Mouse (Mus musculus): Measurements from ENCODE around the gene Eif2s2.
A peak's percentile ranks its signal among the peaks of the same experiment; 100 is the strongest.
"Not testable (repeated sequence)": the region's sequence is repeated elsewhere in the genome, so short reads cannot be mapped to it uniquely, and the experiment has no call there.

The Eif2s2 gene

DNA sequence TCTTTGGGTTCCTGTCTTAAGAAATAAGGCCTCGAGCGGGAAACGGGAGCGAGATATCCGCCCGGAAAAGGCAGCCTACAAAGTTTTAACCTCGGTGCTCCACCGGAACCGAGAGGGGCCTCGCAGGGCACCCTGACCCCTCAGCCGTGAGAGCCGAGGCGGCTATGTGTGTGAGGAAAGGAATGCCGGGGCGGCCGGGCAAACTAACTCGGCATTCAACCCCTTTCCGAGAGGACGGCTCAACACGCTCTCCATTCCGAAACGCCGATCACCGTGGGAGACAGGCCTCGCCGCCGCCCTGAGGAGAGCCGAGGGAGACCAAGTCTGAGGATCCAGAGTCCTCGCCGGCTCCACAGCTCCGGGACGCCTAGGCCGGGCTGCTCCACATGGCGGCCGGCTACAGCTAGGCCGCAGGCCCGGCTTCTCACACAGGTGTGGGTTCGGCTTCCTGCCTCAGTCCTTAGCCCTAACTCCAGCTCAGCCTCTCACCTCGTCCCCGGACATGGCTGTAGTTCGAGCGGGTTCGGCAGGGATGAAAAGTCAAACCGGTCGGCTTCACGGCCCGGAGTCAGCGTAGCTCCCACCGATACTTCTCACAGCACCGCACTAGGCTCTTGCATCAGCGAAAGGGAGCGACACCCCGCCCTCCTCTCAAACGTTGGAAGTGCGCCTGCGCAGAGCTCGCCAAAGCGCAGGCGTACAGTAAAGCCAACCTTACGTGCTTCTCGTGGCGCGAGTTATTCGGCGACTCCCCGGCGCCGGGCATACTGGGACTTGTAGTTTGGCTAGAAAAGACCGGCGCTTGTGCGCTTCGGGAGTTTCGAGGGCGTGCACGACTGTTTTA is at the start of gene Eif2s2:
Gene Eif2s2, minus strand, starts transcription at position 735 of the 844 bp plus-strand sequence.
- peak; percentile 93 for DNase-seq (ENCODE audit: low read depth, low spot score)

DNA sequence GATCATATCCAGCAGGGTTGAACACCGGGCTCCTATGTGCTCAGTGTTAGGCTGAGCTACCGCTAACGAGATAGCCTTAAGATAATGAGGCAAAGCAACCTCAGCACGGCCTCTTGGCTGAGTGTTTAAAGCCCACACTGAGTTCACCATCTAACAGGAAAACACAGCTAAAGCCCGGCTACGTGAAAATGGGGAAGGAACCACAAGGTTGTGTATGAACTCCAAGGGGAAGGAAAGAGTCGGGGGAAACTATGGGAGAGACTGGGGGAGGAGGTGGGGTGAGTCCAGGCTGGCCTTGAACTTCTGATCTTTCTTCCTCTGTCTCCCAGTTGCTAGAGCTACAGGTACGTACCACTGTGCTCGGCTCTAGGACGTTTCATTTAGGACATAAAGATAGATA is 49.2 kb upstream of the Eif2s2 start:
- DNase-seq (ENCODE audit: low read depth, low spot score): no peak

DNA sequence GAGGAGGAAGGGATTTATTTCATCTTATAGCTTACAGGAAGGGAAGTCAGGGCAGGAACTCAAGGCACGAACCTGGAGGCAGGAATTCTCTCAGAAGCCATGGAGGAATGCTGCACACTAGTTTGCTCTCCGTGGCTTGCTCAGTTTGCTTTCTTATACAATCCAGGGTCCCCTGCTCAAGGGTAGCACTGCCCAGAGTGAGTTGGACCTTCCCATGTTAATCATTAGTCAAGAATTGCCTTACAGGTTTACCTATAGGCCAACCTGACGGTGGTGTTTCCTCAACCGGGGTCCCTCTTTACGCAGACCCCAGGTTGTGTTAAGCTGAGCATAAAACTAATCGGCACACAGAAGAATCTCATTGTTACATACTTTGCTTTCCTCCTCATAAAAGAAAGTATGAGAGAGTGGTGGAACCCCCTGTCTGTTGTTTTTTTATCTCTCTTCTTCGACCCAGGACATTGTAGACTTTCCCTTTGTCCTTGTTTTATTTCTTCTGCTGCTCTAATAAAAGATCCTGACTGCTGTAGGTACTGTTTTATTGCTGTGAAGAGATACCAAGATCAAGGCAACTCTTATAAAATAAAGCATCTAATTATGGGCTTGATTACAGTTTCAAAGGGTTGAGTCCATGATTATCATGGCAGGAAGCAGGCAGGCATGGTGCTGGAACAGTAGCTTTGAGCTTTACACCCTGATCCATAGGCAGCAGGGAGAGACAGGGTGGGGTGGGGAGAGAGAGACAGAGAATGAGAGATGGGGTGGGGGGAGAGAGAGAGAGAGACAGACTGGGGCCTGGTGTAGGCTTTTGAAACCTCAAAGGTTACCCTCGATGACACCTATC is 45.0 kb upstream of the Eif2s2 start:
- no peak for DNase-seq (ENCODE audit: low read depth, low spot score)

- no peak for DNase-seq (ENCODE audit: low read depth, low spot score)
Observed at GRCm38 (mm10) chr2:154936536-154937155, 43.9 kb upstream of the Eif2s2 start.

- no peak for DNase-seq (ENCODE audit: low read depth, low spot score)
Observed at GRCm38 (mm10) chr2:154936106-154936505, 43.4 kb upstream of the Eif2s2 start.

- no peak for DNase-seq (ENCODE audit: low read depth, low spot score)
Observed at GRCm38 (mm10) chr2:154933884-154934283, 41.1 kb upstream of the Eif2s2 start.

GRCm38 (mm10) chr2:154928298-154928697 is 35.6 kb upstream of the Eif2s2 start:
- DNase-seq (ENCODE audit: low read depth, low spot score): no peak

- DNase-seq (ENCODE audit: low read depth, low spot score): no peak
Observed at GRCm38 (mm10) chr2:154926843-154927242, 34.1 kb upstream of the Eif2s2 start.

DNA sequence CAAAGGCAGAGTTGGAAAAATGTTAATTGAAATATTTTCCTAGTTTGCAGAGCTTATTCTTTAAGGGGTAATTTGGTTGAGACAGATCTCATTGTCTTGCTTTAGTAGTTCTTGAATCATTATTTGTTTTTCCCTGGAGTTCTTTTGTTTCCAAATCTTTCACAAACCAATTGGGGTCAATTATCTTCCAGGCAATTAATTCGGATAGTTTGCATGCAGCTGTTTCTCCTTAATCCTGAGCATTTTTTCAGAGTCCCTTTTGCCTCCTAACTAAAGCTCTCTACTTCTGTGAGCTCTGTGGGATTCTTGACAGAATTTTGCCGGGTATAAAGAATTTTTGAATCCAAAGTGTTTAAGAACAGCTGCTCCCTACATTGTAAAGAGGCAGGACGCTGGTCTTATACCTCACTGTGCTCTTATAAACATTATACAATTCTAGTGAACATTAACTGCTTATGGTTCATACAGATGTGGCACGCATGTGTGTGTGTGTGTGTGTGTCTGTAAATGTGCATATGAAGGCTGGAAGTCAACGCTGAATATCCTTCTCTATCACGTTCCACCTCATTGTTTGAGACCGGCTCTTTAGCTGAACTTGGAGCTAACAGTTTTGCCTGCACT is 32.8 kb upstream of the Eif2s2 start:
- no peak for DNase-seq (ENCODE audit: low read depth, low spot score)

DNA sequence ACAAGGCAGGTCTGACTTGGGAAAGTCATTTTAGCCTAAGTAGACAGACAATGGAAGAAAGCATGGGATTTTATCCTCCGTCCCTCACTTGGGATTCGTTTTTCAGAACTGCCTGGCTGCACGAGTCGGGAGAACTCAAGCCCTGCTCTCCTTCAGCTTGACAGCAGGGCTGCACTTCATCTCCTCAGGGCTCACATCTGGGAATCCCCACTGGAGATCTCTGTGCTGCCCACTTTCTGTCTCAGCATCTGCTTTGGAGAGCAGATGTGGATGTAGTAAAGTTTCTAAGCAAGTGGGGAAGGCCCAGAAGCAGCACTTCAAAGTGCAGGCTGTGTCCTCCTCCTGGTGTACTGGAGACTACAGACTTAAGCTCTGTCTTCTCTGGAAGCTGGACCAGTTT is 29.4 kb upstream of the Eif2s2 start:
- not testable (repeated sequence) for DNase-seq (ENCODE audit: low read depth, low spot score)

DNA sequence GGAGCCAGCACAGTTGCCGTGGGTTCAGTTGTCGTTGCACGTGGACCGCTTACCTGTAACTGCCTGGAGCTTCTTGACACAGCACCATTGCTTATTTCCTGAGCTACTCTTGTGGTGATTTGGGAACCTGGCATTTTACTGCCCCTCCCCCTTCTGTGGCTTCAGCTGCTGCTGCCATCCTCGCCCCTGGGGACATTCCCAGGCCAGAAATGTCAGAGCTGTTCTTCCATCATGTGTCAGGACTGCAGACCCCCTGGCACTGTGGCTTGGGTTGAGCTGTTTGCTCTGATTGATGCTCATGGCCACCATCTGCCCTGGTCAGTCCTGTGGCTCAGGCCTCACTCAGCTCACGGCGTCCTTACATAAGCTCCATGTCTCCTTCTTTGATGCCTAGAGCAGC is 28.2 kb upstream of the Eif2s2 start:
- DNase-seq (ENCODE audit: low read depth, low spot score): no peak

DNA sequence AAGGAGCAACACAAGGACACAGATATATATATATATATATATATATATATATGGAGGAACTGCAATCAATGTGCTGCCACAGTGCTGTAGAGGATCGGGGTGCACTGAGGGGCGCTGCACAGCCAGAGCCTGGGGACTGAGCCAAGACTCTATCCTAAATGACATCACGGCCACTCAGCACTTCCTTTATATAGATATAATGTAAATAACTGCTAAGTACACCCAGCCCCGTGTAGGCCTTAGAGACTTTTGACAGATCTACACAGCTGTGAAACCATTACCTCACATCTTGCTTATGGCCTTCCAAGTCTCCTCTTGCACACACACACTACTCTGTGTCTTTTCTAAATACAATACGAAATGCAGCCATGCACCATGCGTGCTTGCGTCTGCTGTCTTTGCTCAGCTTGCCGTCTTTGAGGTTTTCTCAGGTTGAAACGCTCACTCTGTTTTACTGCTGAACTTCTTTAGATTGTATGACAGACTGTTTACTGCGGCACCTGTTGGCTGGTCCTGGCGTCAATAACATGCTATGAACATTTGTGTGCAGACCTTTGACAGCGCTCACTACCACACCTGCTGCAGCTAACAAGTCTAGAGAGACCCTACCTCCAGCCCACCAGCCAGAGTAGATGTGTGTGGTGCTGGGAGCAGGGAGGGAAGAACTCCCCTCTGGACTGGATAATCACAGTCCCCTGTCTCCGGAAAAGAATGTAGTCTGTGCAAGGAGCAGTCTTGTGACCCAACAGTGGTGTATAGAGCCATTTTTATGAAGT is 25.3 kb upstream of the Eif2s2 start:
- DNase-seq (ENCODE audit: low read depth, low spot score): no peak

DNA sequence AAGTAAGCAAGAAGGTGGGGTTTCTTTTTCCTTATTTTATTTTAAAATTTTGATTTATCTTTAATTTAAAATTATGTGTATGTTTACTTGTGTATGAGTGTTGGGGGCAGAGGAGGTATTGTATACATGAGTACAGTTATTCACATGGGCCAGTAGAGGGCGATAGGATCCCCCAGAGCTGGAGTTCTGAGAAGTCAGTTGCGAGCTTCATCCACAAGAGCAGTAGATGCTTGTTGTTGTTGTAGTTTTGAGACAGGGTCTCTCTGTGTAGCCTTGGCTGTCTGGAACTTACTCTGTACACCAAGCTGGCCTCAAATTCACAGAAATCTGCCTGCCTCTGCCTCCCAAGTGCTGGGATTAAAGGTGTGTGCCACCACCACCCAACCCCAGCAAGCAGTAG is 23.8 kb upstream of the Eif2s2 start:
- DNase-seq (ENCODE audit: low read depth, low spot score): peak; percentile 38

DNA sequence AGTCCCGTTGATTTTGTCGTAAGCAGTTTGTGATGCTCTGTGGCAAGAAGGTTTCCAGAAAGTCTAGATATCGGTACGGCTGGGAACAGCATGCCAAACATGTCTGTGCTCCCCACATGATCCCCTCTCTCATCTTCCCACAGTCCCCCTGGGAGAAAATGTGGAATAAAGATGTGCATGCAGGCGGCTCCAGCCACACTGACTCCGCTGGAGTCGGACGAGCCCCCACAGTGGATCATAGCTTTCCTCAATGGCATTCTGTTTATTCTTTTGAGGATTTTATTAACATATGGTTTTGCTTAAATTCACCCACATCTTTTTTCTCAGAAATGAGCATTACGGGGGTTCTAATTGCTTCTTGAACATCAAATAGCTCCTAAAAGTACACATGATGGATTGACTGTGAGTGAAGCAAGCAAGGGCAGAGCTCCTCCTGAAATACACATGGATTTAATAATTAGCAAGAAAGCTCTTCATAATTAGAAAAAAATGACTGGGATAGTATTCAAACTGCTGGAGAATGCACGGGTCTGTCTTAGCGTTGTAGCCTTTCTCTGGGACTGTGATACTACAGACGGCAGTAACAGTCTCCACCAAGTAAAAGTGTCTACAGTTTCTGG is 23.3 kb upstream of the Eif2s2 start:
- DNase-seq (ENCODE audit: low read depth, low spot score): no peak

DNA sequence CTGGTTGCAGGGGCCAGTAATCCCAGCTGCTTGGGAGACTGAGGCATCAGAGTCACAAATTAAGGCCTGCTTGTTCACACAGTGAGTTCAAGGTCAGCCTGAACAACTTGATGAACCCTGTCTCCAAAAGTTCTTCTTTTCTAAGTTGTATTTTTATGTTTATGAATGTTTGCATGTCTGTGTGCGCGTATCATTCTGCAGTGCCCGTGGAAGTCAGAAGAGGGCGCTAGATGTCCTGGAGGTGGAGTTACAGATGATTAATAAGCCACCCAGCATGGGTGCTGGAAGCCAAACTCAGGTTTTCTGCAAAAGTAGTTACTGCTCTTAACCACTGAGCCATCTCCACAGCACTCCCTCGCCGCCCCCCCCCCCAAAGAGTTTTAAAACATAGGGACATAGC is 17.1 kb upstream of the Eif2s2 start:
- no peak for DNase-seq (ENCODE audit: low read depth, low spot score)

DNA sequence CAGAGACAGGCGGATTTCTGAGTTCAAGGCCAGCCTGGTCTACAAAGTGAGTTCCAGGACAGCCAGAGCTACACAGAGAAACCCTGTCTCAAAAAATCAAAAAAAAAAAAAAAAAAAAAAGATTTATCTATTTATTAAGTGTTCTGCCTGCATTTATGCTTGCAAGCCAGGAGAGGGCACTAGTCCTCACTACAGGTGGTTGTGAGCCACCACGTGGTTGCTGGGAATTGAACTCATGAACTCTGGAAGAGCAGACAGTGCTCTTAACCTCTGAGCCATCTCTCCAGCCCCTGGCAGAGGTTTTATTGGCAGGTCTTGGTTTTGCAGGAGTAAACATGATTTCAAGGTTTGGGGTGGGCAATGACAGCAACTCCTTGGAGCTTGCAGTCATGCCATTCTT is 15.5 kb upstream of the Eif2s2 start:
- DNase-seq (ENCODE audit: low read depth, low spot score): not testable (repeated sequence)

DNA sequence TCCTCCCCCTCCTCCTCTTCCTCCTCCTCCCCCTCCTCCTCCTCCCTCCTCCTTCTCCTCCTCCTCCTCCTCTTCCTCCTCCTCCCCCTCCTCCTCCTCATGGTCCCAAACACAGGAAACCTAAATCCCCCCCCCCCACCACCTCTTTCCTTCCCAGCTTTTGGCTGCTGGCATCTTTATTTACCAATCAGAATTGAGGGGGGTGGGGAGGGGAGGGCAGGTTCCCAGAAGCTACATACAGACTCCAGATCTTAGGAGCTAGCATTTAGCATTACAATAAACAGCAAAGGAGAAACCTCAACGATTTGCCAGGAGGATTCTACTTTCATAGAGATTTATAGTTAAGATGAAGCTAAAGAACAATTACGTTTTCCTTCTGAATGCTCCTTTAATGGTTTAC is 13.1 kb upstream of the Eif2s2 start:
- DNase-seq (ENCODE audit: low read depth, low spot score): no peak

GRCm38 (mm10) chr2:154902111-154902510 is 9.4 kb upstream of the Eif2s2 start:
- no peak for DNase-seq (ENCODE audit: low read depth, low spot score)

DNA sequence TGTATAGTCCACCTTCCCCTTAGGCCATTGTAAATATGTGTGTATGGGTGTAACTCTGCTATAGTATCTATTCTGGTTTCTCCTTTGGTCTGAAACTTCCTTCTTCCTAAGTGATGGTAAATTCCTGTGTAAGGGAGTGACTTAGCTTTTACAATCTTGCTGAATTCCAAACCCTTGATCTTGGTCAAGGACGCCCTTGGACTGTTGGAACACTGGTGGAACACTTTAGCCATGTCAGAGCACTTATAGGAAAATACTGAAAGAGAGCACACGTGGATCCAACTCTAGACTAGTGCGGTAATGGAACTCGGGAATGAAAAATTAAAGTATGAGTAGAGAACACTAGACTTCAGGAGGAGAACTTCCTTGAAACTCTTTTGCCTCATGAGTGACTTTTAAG is 6.7 kb upstream of the Eif2s2 start:
- not testable (repeated sequence) for DNase-seq (ENCODE audit: low read depth, low spot score)

DNA sequence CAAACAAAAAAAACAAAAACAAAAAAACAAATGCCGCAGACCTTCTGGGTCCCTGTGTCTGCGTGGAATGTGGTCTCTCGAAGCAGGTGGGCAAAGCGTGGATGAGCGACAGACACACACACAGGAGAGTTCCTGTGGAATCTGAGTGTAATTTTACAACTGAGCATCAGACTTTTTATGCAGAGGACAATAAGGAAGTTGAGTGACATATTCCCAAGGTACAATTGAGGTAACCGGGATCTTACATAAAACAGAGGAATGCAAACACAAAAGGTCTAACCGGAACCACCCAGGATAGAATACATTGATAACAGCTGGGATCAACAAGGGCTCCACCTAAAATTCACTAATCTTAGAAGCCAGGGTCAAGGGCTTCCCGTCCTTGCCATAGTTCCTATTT is 6.3 kb upstream of the Eif2s2 start:
- not testable (repeated sequence) for DNase-seq (ENCODE audit: low read depth, low spot score)

DNA sequence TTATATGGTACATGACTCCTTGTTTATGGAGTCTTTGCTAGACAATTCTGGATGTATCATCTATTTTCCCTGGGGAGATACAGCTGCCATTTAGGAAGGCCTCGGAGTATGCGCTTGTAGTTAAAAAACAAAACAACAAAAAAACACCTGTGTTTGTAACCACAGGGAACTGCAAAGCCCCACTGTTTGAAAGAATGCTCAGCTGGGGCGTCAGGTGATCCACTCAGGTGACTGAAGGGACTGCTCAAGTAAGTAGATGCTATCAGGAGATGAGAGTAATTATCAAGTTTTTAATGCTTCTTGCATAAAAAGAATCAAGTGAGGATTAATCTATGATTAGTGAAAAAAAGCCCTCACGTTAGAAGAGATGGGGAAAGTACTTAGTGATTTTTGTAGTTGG is 813 bp upstream of the Eif2s2 start:
- no peak for DNase-seq (ENCODE audit: low read depth, low spot score)

All from retina, adult 2 months (tissue).